Mouse (Mus musculus): ENCODE data around the gene P2rx3. TPM values are rescaled to one million over a fixed set of nuclear protein-coding genes. Genes with fewer than 3 reads are reported as not detected.

Gene P2rx3
- total RNA-seq (2015; ENCODE audit: low replicate concordance): 1.1 and 1.3 TPM in 2 replicates
- not detected in 2 replicates for total RNA-seq (2017; ENCODE audit: low replicate concordance)

DNA sequence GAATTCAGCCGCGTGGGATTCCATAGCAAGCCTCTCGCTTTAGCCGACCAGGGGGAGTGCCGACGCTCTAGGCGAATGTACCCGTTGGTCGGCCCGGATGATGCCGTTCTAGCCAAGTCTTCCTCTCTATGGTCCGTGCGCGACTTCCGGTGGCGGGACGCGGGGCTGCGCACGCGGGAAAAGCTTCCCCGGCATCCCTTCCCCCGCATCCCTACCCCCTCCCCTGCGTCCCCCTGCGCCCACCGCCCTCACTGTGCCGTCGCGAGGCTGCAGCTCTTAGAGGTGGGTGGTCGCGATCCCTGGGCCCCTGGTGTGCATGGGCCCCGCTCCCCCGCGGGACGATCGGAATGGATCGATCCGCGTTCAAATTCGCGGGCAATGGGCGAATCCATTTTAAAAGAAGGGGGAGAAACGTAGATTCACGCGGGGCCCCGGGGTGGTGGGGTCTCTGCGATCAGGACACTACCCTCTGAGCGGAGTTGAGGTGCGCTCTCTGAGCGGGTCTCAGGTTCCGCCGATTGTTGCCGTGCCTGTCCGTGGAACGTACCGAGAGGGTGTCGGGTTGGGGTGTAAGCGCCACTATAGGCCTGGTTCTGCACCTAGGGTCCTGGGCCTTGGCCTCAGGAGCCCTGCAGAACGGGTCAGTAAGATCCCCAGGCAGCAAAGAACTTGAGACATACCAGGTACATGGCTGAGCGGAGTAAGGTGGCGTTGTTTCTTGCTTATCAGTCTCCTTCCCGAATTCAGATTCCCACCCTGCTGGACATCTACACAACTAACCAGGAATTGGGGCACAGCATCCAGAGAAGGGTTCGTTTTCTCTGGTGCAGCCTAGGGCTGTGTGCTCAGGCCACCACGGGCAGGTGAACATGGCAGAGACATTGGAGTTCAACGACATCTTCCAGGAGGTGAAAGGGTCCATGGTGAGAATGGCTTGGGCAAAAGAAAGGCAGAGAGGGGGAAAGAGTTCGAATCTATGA lies at the start of gene P2rx3, which contains the start of gene Ssrp1:
P2rx3 (minus strand) TSS at position 416 of the 980 bp plus-strand sequence.
Ssrp1 (plus strand) TSS at position 188 of the 980 bp plus-strand sequence.
- ATAC-seq (replicated peaks; ENCODE audit: low FRiP score, poor library complexity, severe bottlenecking): peak; percentile 90

DNA sequence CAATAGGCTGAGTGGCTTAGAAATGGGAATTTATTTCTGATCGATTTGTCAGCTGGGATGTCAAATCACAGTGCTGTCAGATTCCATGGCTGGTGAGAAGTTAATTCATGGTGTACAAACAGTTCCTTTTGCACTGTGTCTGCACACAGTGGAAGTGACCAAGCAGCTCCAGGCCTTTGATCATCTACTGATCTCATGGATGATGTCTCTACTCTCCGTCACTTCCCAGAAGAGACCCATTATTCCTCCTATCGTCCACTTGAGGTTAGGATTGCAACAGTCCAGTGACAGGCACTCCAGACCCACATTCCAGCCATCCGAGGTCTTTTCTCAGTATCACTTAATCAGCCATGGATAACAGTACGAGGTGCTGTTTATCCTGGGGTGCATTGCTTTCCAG lies 36.5 kb upstream of the P2rx3 start:
- ATAC-seq (replicated peaks; ENCODE audit: low FRiP score, poor library complexity, severe bottlenecking): no peak

DNA sequence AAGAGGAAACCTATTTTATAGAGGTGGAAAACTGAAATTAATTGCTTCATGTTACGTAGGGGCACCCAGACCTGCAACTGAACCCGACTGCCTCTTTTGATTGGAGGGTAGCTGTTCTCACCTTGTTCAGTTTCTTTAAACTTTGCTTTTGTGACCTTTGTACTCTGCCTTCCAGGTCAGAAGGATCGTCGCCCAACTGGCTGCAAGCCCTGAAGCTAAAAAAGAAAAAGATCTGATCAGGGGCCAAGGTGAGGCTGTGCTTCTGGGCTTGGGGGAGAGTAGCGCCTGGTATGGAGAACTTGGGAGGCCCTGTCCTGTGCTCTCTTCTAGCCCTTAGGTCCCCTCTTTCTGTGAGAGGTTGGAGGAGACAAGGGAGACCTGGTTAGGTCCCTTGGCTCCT lies 34.7 kb upstream of the P2rx3 start:
- no peak for ATAC-seq (replicated peaks; ENCODE audit: low FRiP score, poor library complexity, severe bottlenecking)

DNA sequence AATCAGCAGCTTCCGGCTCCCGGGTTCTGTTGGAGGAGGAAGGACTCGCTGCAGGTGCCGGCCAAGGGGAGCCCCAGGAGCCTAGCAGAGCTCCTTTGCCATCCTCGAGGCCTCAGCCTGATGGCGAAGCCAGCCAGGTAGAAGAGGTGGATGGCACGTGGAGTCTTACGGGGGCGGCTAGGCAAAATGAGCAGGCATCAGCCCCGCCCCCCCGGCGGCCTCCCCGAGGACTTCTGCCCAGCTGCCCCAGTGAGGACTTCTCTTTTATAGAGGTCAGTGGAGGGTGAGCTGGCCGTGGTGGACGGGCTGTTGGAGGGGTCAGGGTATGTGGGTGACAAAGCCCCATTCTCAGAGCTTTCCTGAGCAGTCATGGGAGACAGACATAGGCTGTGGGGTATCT lies 32.8 kb upstream of the P2rx3 start:
- no peak for ATAC-seq (replicated peaks; ENCODE audit: low FRiP score, poor library complexity, severe bottlenecking)

DNA sequence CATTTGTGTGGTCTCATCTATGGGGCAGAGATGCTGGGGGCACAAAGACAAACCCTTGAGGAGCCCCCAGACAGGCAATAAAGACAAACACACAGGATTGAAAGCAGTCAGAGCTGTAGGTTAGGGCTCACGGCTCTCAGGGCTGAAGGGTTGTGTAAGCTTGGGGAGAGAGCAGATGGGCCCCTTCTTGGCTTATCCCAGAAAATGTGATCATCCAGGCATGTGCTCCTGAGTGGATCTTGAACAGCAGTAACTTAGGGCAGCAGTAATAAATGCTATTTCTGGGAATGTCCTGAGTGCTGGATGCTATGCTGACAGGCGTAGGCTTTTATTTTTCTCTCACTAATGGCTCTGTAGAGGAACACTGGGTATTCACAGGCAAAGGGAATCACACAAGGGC lies 31.4 kb upstream of the P2rx3 start:
- no peak for ATAC-seq (replicated peaks; ENCODE audit: low FRiP score, poor library complexity, severe bottlenecking)

DNA sequence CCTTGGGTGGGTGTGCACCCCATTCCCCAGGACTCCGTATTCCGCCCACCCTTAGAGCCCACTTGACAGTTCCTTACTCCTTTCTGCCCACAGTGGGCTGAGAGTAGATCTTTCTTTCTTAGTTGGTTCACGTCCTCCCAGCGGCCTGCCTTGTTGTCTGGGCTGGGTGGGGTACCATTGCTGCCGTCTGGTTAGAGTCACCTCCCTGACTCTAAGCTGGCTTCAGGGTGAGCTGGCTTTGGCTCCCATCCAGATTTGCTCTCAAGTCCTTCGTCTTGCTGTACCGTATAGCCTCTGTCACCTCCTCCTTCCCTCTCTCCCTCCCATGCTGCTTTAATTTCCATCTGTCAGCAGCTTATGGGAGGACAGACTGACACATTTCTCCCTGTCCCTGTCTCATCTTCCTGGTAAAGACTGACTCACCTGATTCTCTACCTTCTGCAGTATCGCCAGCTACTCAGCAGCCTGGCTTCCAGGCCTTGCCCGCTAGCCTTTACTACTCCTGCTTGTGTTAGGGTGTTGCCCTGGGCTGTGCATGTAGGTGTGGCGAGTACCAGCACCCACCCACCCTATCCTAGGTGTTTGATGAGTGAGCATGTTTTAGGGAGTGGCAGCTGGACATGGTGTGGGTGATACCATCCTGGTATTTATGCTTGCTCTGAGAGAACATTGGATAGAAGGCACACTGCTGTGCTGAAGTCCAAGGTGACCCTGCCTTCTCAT lies 30.8 kb upstream of the P2rx3 start:
- ATAC-seq (replicated peaks; ENCODE audit: low FRiP score, poor library complexity, severe bottlenecking): no peak

DNA sequence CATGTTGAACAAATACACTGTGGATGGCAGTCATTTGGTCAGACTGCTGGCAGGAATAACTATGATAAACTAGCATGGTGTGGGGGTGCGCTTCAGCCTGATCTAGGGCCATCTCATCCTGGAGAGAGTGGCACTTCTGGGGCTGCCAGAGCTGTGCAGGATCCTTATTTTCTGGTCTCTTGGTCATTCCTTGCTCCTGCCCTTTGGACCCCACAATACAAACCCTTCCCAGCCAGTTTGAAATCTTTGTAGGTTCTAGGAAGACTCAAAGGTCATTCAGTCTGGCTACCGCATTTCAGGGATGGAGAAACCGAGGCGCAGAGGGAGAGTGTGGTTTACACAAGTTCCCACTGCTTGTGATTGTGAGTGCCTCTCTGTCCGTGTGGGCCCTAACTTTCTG lies 29.7 kb upstream of the P2rx3 start:
- ATAC-seq (replicated peaks; ENCODE audit: low FRiP score, poor library complexity, severe bottlenecking): no peak

DNA sequence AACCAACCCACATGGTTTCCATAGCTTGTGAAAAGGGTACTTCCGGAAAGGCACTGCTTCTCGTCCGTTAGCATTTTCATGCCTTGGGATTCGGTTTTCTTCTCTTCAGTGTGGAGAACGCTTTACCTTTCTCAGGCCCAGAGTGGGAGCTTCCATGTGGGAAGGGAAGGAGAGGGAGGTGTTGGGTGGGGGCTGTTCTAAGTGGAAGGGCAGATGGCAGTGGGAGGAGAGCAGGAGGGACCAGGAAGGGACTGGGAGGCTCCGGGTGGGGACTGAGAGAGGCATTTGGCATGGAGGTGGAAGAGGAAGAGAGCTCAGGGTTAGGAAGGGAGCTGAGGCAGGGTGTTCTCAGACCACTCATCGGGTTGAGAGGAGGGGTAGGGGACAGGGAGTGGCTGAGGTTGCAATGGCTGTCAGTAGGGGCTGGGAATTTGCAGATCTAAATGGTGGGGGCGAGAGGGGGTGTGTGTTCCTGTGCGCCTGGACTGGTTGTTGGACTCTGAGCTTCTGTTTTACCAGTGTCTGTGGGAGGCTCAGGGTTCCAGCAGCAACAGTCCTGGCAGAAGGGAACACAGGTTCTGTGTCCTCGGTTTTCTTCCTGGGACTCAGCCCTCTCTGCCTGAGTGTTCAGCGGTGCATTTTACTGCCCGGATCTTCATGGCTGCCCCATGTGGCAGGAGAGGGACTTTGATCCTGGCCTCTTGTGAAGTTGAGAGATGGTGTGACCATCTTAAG lies 28.0 kb upstream of the P2rx3 start:
- ATAC-seq (replicated peaks; ENCODE audit: low FRiP score, poor library complexity, severe bottlenecking): no peak

DNA sequence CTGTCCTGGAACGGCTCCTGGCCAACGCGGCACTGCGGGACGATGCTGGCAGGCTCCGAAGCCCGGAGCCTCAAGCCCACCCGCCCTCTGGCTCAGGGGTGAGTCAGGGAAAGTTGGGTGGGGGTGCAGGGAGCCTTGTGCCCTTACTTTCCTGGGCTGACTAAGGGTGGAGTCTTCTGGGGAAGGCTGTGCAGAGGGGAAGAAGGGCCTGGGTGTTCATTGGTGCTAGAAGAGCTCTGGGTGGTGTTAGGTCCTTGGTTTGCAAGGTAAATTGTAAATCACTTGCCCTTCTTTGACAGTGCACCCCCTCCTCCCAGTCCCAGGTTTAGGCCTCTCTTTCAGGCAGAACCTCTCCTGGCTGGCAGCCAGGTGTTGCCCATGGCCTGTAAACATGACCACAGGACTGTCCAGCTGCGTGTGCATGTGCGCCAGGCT lies 23.9 kb upstream of the P2rx3 start:
- ATAC-seq (replicated peaks; ENCODE audit: low FRiP score, poor library complexity, severe bottlenecking): no peak

DNA sequence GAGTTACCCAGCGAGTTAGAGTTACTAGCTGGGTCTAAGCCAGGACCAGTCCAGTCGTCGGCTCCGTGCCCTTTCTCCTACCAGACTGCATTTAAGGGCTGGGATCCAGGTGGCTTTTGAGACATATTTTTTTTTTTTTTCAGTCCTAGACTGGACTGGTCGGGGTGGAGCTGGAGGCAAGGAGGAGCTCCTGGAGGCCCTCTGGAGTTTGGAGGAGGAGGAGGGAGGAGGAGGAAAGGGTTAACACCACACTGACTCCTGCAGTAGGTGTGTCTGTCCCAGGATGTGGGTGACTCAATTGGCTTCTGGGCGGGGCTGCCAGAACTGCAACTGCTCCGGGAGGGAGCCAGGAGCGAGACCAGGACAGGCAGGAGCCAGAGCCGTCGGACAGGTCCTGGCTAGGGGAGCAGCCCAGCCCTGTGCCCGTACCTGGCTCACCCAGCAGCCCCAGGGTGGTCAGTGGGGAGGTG lies 23.4 kb upstream of the P2rx3 start:
- ATAC-seq (replicated peaks; ENCODE audit: low FRiP score, poor library complexity, severe bottlenecking): peak; percentile 63

DNA sequence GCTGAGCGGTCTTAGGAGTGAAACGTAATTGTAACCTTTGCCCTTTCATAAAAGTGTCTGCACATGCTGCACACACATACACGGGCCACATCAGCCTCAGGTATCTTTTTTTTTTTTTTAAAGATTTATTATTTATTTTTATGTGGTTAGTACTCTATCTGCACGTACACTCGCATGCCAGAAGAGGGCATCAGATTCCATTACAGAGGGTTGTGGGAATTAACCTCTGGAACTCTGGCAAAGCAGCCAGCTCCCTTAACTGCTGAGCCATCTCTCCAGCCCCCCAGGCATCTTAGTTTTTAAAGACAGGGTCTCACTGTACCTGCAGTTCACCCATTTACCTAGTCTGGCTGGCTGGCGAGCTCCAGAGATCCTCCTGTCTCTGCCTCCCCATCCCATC lies 22.4 kb upstream of the P2rx3 start:
- no peak for ATAC-seq (replicated peaks; ENCODE audit: low FRiP score, poor library complexity, severe bottlenecking)

DNA sequence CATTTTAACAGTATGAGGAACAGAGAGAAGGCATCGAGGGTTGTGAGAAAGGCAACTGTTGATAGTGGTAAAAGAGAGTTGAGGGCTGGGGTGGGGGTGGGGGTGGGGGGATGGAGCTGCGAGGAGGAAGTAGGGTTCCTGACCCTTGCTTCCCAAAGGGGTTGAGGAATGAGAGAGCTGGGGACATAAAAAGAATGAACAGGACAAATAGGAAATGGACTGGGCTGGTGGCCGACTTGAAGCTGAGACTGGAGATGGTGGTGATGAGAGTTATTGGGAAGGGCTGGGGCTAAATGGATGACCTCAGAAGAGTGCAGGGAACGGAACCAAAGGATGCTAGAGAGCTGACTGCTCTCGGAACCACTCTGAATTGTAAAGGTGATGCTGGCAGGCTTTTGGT lies 19.4 kb upstream of the P2rx3 start:
- ATAC-seq (replicated peaks; ENCODE audit: low FRiP score, poor library complexity, severe bottlenecking): no peak

DNA sequence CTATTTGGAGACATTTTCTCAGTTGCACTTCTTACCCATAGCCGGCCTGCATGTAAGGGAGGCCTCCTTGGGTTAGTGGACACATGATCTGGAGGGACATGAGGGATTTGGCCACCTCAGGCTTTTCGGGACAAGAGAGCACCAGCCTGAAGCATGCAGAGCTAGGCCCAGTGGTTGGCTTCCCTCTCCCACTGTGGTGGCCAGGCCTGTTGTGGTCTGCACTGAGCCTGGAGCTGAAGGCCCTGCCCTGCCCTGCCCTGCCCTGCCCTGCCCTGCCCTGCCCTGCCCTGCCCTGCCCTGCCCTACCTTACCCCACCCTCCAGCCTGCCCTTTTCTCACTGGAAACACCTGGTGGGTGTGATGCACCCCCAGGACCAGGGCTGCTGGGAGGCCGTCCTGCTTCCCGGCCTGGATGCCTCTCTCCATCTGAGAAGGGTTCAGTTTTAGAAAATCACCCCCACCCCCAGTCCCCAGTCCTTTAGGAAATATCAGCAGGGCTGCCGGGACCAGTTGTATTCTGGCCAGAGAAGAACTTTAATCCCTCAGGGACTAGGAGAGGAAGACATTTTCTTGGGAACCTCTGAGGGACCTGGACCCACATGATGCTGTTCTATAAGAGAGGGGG lies 16.0 kb upstream of the P2rx3 start:
- no peak for ATAC-seq (replicated peaks; ENCODE audit: low FRiP score, poor library complexity, severe bottlenecking)

DNA sequence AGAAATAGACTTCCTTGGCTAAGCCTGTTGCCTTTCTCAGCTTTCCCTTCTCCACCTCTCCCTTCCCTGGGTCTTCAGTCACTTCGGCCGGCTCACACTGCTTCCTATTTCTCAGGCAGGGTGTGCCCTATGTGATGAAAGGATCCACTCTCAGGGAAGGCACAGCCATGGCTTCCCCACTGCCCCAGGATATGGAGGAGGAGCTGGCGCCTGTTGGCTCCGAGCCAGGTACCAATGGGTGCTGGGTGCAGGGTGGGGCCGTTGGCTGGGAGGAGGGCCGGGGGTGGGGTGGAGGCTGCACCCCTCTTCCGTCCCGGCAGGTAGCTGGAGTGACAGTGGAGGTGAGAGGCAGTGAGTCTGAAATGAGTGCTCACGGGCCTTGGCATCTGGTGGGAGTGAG lies 13.5 kb upstream of the P2rx3 start:
- no peak for ATAC-seq (replicated peaks; ENCODE audit: low FRiP score, poor library complexity, severe bottlenecking)

DNA sequence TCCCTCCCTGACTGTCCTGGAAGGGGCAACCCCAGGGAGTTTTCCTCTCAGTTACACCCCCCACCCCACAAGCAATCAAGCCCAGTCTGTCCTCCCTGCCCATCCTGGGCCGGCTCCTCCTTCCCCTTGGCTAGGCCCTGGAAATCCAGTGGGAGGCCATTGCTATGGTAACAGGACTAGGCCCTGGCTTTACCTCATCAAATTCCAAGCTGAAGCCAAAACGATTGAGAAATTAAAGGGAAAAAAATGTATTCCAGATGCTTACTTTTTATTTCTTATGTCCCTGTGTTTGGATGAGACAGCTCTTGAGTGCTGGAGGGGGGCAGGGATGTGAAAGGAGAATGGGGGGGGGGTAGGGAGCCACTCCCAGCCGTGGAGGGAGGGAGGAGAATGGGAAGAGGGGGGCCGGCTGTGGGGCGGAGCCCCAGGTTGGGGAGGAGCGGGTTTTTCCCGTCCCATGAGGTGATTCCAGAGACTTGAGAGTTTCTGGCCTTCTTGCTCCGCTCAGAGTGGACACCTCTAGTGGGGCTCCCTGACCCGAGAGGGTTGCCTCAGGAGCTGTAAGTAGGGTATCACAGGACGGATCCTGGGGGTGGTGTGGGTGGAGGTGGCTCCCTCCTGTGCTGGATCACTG lies 12.9 kb upstream of the P2rx3 start:
- ATAC-seq (replicated peaks; ENCODE audit: low FRiP score, poor library complexity, severe bottlenecking): no peak

DNA sequence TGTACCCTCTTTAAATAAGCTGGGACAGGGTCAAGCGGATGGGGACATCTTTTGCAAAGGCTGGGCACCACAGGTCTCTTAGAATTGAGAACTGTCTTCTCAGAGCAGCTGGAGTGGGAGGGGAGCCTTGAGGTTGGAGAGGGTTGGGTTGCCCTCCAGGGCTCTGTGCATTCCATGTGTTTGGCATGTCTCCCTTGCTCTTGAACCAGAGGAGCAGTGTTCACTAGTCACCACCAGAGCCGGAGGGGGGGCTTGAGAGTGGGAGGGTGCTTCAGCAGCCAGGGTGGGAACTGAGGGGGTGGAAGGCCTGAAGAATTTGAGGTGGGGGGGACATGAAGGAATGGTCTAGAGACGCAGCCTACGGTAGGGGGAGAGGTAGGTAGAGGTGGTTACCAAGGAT lies 12.0 kb upstream of the P2rx3 start:
- no peak for ATAC-seq (replicated peaks; ENCODE audit: low FRiP score, poor library complexity, severe bottlenecking)

DNA sequence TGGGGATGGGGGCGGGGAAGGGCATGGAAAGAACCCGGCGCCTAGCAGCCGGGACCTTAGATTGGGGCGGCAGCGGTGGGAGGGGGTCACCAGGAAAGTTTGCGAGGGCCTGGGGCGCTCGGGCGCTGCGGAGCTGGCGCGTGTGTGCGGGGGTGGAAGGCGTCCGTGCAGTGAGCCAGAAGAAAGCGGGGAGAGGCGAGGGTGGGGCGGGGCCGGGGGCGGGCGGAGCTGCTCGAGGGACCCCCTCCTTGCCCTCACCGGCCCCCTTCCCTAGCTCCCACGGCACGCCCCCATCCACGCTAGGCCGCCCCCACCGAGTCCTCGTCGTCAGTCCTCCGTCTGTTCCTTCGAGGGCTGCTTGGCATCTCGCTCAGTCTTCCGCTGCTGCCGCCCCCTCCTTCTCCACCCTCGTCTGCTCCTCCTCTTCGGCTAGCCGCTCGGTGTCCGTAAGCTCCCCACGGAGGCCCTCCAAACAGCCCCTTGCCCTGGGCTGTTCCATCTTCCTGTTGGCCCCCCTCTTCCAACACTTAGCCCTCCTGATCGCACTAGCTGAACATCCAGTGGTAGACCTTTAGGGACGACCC lies 11.0 kb upstream of the P2rx3 start:
- ATAC-seq (replicated peaks; ENCODE audit: low FRiP score, poor library complexity, severe bottlenecking): no peak

DNA sequence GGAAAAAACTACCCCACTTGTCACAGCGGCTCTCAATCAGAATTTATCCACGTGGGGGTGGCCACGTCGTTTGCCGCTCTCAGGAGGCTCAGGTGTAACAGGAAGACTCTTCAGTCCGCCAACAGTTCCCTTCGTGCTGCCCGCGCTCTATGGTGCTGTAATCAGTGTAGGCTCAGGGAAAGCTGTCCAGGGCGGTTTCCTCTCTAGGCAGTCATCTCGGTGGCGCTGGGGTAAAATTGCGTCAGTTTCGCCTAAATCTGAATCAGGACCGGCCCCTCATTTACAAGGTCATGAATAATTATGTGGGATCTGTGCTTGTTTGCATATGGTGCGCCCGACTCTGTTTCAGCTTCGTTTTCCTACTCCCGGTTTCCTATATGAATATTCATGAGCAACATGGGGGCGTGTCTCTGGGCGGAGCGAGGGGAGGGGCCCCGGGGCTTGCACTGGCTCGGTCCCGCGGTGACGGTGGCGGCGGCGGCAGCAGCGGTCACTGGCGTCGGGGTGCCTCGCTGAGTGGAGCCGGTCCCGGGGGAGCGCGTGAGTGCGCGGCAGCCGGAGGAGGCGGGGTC lies 10.4 kb upstream of the P2rx3 start, which contains the start of gene Tnks1bp1:
Tnks1bp1 (plus strand) TSS at position 427 of the 572 bp plus-strand sequence.
- peak; percentile 94 for ATAC-seq (replicated peaks; ENCODE audit: low FRiP score, poor library complexity, severe bottlenecking)

All from erythroid progenitor cell, adult 5-6 weeks (primary cell).